In genomic region chr5:131714979-131715378, GRCm38 (mm10) we compare ENCODE assay signal across 35 mouse cellular contexts.
"Had no signal": no experiment of that assay in that cellular context is flagged by ENCODE, and none has a peak within 500 bp of the region (broad histone marks: within the 10 kb centered on the region; RNA-seq: fewer than 3 reads in every experiment).

No protein-coding gene starts in this region.

- H3K27me3 ChIP-seq: heart, embryonic 12.5 days; heart, embryonic 13.5 days; heart, embryonic 15.5 days; hindbrain, embryonic 12.5 days; hindbrain, embryonic 15.5 days; intestine, embryonic 15.5 days had no signal

- H3K9me3 ChIP-seq: heart, embryonic 15.5 days; hindbrain, embryonic 12.5 days; hindbrain, embryonic 15.5 days; intestine, embryonic 15.5 days; kidney, embryonic 15.5 days had no signal

- H3K4me2 ChIP-seq: heart, embryonic 11.5 days; heart, embryonic 12.5 days; heart, embryonic 13.5 days; heart, embryonic 15.5 days; hindbrain, embryonic 12.5 days; hindbrain, embryonic 13.5 days; hindbrain, embryonic 14.5 days; hindbrain, embryonic 15.5 days; intestine, embryonic 15.5 days; kidney, embryonic 15.5 days had no signal

- DNase-seq: heart, adult 2 months; heart, postnatal 10 days; heart, postnatal 14 days; heart, postnatal 36 days; heart, postnatal 4 days; kidney, adult 11 months; kidney, adult 18-20 months; kidney, adult 2 months; kidney, adult 8-10 months; kidney, adult 9 months; kidney, postnatal 10 days; kidney, postnatal 14 days; kidney, postnatal 25 days; kidney, postnatal 36 days; kidney, postnatal 4 days; layer of hippocampus, adult 9-11 months; layer of hippocampus, postnatal 36 days had no signal

- ATAC-seq: hindbrain, embryonic 16.5 days; inflammation-experienced regulatory T-cells, adult 6 months; intestine, embryonic 15.5 days; intestine, embryonic 16.5 days; intestine, postnatal 0 days had no signal

- H3K36me3 ChIP-seq: heart, embryonic 15.5 days; hindbrain, embryonic 15.5 days; intestine, embryonic 15.5 days had no signal

- H3K4me3 ChIP-seq: heart, adult 2 months; heart, embryonic 10.5 days; heart, embryonic 12.5 days; heart, embryonic 13.5 days; heart, embryonic 15.5 days; hindbrain, embryonic 10.5 days; hindbrain, embryonic 12.5 days; hindbrain, embryonic 13.5 days; hindbrain, embryonic 15.5 days; intestine, embryonic 15.5 days; kidney, embryonic 15.5 days; layer of hippocampus, adult 2 months had no signal

- H3K27ac ChIP-seq: heart, adult 2 months; heart, embryonic 10.5 days; heart, embryonic 13.5 days; heart, embryonic 15.5 days; hindbrain, embryonic 10.5 days; hindbrain, embryonic 12.5 days; hindbrain, embryonic 13.5 days; hindbrain, embryonic 14.5 days; hindbrain, embryonic 15.5 days; intestine, embryonic 15.5 days; kidney, embryonic 15.5 days; kidney, postnatal 0 days; layer of hippocampus, adult 2 months had no signal

- H3K9ac ChIP-seq: heart, embryonic 12.5 days; heart, embryonic 13.5 days; heart, embryonic 15.5 days; hindbrain, embryonic 12.5 days; hindbrain, embryonic 13.5 days; hindbrain, embryonic 14.5 days; hindbrain, embryonic 15.5 days; intestine, embryonic 15.5 days; kidney, embryonic 15.5 days had no signal
